20 mouse cellular contexts compared by ENCODE assay signal in genomic region chr2:28031860-28032259, GRCm38 (mm10). TPM values are rescaled to one million over a fixed set of nuclear protein-coding genes. Genes with fewer than 3 reads are reported as not detected.
DNase-seq lines count a peak whose midpoint lies in the region; ATAC-seq and TF ChIP-seq lines count a peak whose summit lies in the region.
"Had no signal": no experiment of that assay in that cellular context is flagged by ENCODE, and none has a peak within 500 bp of the region (broad histone marks: within the 10 kb centered on the region; RNA-seq: fewer than 3 reads in every experiment).

No protein-coding gene starts in this region.

- TF ChIP-seq CTCF in bone marrow, adult 2 months (IDR thresholded peaks at IDR 0.05; ENCODE audit: control insufficient read depth, insufficient read depth, low read length), result no peak

- peak overlapping the region; percentile 42 for H3K4me2 ChIP-seq in liver, embryonic 13.5 days
- H3K4me2 ChIP-seq: heart, embryonic 13.5 days; hindbrain, embryonic 14.5 days; limb, embryonic 12.5 days; midbrain, embryonic 12.5 days; neural tube, embryonic 12.5 days had no signal

- H3K27ac ChIP-seq in bone marrow, adult 2 months (ENCODE audit: control insufficient read depth, insufficient read depth, low read depth, low read length, poor library complexity), result peak overlapping the region; percentile 80
- H3K27ac ChIP-seq in liver, embryonic 13.5 days, result peak overlapping the region; percentile 82
- H3K27ac ChIP-seq: heart, embryonic 13.5 days; hindbrain, embryonic 14.5 days; limb, embryonic 12.5 days; midbrain, embryonic 12.5 days; neural tube, embryonic 12.5 days had no signal

- peaks cover 15% of the 10 kb centered on the region for H3K36me3 ChIP-seq in liver, embryonic 13.5 days

- H3K27me3 ChIP-seq in liver, embryonic 13.5 days, result no peaks in the 10 kb centered on the region
- H3K27me3 ChIP-seq: heart, embryonic 13.5 days; limb, embryonic 12.5 days; midbrain, embryonic 12.5 days had no signal

- TF ChIP-seq POLR2A in bone marrow, adult 2 months (IDR thresholded peaks at IDR 0.05; ENCODE audit: borderline replicate concordance, control insufficient read depth, low read depth, low read length), result 0 out of 2 replicates have a peak, but pooled peaks have one; percentile 23

- WGBS in bone marrow, adult 2 months, result 43% methylated on average over 9 of the region's 9 CpGs
- 39% methylated on average over 9 of the region's 9 CpGs for WGBS in liver, embryonic 13.5 days (ENCODE audit: insufficient replicate concordance)

- H3K4me1 ChIP-seq in bone marrow, adult 2 months (ENCODE audit: control insufficient read depth, insufficient read depth, low read length), result no peaks in the 10 kb centered on the region
- H3K4me1 ChIP-seq in liver, embryonic 13.5 days (replicated peaks), result peaks cover 45% of the 10 kb centered on the region
- H3K4me1 ChIP-seq: midbrain, embryonic 12.5 days had no signal

- no peak overlapping the region for H3K4me3 ChIP-seq in bone marrow, adult 2 months (replicated peaks; ENCODE audit: control insufficient read depth, low read depth, low read length)
- no peak overlapping the region for H3K4me3 ChIP-seq in liver, embryonic 13.5 days (replicated peaks)
- H3K4me3 ChIP-seq: heart, embryonic 13.5 days; limb, embryonic 12.5 days; midbrain, embryonic 12.5 days; neural tube, embryonic 12.5 days had no signal

- peak overlapping the region; percentile 62 for H3K9ac ChIP-seq in liver, embryonic 13.5 days
- H3K9ac ChIP-seq: heart, embryonic 13.5 days; hindbrain, embryonic 14.5 days; limb, embryonic 12.5 days; midbrain, embryonic 12.5 days; neural tube, embryonic 12.5 days had no signal

- H3K9me3 ChIP-seq in liver, embryonic 13.5 days (replicated peaks), result no peaks in the 10 kb centered on the region
- H3K9me3 ChIP-seq: heart, embryonic 13.5 days; limb, embryonic 12.5 days; midbrain, embryonic 12.5 days; neural tube, embryonic 12.5 days had no signal

- peak; percentile 3 for DNase-seq in right cerebral cortex, postnatal 14 days
- DNase-seq in right cerebral cortex, postnatal 25 days, result no peak
- no peak for DNase-seq in liver, embryonic 13.5 days
- DNase-seq in kidney, adult 18-20 months, result no peak
- DNase-seq in kidney, postnatal 4 days, result no peak
- DNase-seq in natural killer cell, adult 2 months (ENCODE audit: low spot score in 2 of 2), result no peak
- DNase-seq: cerebellum, adult 2 months; kidney, adult 11 months; lung, postnatal 10 days; retina, postnatal 1 day had no signal

- ATAC-seq in liver, embryonic 13.5 days (ENCODE audit: low read depth), result peak; percentile 51
- ATAC-seq: CD4-positive, CD25-positive, alpha-beta regulatory T cell, adult 4 months had no signal

RNA-seq across cellular contexts. Expression of gene Fcnb, which starts 52.8 kb away (rescaled TPM):
- polyA plus RNA-seq in bone marrow, adult 2 months (2011; ENCODE audit: insufficient read depth, insufficient read length, low replicate concordance, missing spikeins), result 79.1 and 132 TPM in 2 replicates
- 10.6 and 13.1 TPM in 2 replicates for polyA plus RNA-seq in liver, embryonic 13.5 days (2015; fragmentation: Nextera tagmentation; extraction: Ambion mirVana)
- polyA plus RNA-seq: CD4-positive, CD25-positive, alpha-beta regulatory T cell, adult 4 months; cerebellum, adult 2 months; frontal cortex, adult 2 months; large intestine, adult 2 months; limb, embryonic 12.5 days; midbrain, embryonic 12.5 days; urinary bladder, adult 2 months had no signal
